Mouse (Mus musculus) subcutaneous adipose tissue, adult 2 months (tissue): ENCODE measurements around the gene Wfdc1. TPM values are rescaled to one million over a fixed set of nuclear protein-coding genes. Genes with fewer than 3 reads are reported as not detected.

Source experiments
- polyA plus RNA-seq: library from polyadenylated mRNA; depleted of rRNA; stranded (reverse); fragments of >200 nt; gene quantifications from 2 replicates; pipeline ENCODE4 v1.2.3, GENCODE M21; 2012; ENCODE audit warnings: low replicate concordance; rRNA removed

The Wfdc1 gene
- 9.6 and 226 TPM in 2 replicates for polyA plus RNA-seq

GRCm38 (mm10) chr8:119666219-119666951 lies at the start of gene Wfdc1:
TSS of gene Wfdc1 (plus strand) at chr8:119666365.

GRCm38 (mm10) chr8:119635378-119635777 lies 30.8 kb upstream of the Wfdc1 start, which contains the start of gene Kcng4:
TSS of gene Kcng4 (minus strand) at chr8:119635680.

GRCm38 (mm10) chr8:119699549-119700134 lies 33.5 kb downstream of the Wfdc1 start, which contains the start of gene Atp2c2:
TSS of gene Atp2c2 (plus strand) at chr8:119700009.

Other genes with a start within 250 kb of the Wfdc1 start
- 15.0 and 24.3 TPM in 2 replicates for gene Osgin1, start 232.2 kb upstream of the Wfdc1 start, polyA plus RNA-seq
- 1.8 TPM in 1 of 2 replicates, not detected in the other for gene Necab2, start 219.6 kb upstream of the Wfdc1 start, polyA plus RNA-seq
- gene Slc38a8, start 164.7 kb upstream of the Wfdc1 start, polyA plus RNA-seq: 0.04 and 0.22 TPM in 2 replicates
- gene Mbtps1, start 107.6 kb upstream of the Wfdc1 start, polyA plus RNA-seq: 79.2 and 153 TPM in 2 replicates
- 21.0 and 27.6 TPM in 2 replicates for gene Hsdl1, start 91.2 kb upstream of the Wfdc1 start, polyA plus RNA-seq
- 0.08 TPM in 1 of 2 replicates, not detected in the other for gene Dnaaf1, start 91.1 kb upstream of the Wfdc1 start, polyA plus RNA-seq
- gene Taf1c, start 61.1 kb upstream of the Wfdc1 start, polyA plus RNA-seq: 12.3 and 27.2 TPM in 2 replicates
- gene Adad2, start 53.6 kb upstream of the Wfdc1 start, polyA plus RNA-seq: not detected in 2 replicates
- 0.79 and 6.6 TPM in 2 replicates for gene Kcng4, start 30.7 kb upstream of the Wfdc1 start, polyA plus RNA-seq
- 0.04 and 1.2 TPM in 2 replicates for gene Atp2c2, start 33.6 kb downstream of the Wfdc1 start, polyA plus RNA-seq
- 6.0 and 15.2 TPM in 2 replicates for gene Tldc1, start 112.1 kb downstream of the Wfdc1 start, polyA plus RNA-seq
- 93.9 and 199 TPM in 2 replicates for gene Cotl1, start 174.2 kb downstream of the Wfdc1 start, polyA plus RNA-seq
- gene Klhl36, start 195.9 kb downstream of the Wfdc1 start, polyA plus RNA-seq: 16.4 and 30.1 TPM in 2 replicates
- 57.2 and 139 TPM in 2 replicates for gene Usp10, start 244.0 kb downstream of the Wfdc1 start, polyA plus RNA-seq
- gene Gm20388, start 244.5 kb downstream of the Wfdc1 start, polyA plus RNA-seq: 85.6 and 143 TPM in 2 replicates